Mouse (Mus musculus): Measurements from ENCODE around the gene Kif5c. TPM values are rescaled to one million over a fixed set of nuclear protein-coding genes. Genes with fewer than 3 reads are reported as not detected.

Kif5c gene
- total RNA-seq, 2 experiments from 2014 or later = 0.88 to 1.4 TPM

DNA sequence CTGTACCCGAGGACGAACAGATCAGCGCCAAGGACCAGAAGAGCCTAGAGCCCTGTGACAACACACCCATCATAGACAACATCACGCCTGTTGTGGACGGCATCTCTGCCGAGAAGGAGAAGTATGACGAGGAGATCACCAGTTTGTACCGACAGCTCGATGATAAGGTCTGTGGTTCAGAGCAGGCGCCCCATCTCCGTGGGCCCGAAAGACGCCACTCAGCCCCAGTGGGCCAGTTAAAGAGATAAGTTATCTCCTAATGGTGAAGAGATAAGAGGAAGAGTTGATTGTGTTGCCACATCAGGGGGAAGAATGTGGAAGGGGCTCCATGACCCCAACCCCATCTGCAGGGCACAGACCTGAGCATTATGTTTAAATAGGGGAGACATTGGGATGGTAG lies 103.9 kb downstream of the Kif5c start:
- no peak for DNase-seq

DNA sequence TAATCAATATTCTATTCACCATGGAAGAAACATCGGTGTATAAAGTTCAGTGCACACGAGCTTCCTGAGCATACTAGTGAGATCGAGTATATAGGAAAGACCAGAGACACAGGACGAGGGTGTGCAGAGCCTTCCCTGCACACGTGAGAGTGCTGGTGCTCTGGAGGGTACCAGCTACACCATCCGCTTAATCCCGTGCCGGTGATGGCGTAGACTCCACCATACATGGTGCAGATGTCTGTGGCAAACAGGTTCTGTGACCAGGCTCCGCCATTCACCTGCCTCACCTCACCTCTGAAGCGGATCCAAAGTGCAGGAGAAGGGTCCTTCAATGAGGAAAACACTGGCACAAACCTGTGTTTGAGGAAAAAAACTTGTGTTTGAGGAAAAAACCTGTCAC lies 107.6 kb downstream of the Kif5c start:
- no peak for DNase-seq

DNA sequence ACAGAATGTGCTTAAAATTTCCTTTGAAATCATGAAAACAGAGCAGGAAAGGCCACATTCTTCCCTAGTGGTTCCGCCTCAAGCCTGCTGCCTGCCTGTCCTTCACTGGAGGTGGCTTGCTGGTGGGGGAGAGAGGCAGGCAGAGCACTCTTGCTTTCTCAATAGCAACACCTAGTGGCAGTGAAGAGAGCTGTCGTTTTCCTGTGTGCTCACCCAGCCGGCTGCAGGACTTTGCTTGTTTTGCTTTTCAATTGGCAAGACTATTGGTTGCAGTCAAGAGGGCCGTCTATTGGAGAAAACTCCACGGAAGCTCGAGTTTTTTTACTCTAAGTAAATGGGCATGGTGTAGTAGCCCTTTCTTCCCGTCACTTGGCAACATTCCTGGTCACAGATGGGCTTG lies 108.1 kb downstream of the Kif5c start:
- DNase-seq = peak; percentile 71

DNA sequence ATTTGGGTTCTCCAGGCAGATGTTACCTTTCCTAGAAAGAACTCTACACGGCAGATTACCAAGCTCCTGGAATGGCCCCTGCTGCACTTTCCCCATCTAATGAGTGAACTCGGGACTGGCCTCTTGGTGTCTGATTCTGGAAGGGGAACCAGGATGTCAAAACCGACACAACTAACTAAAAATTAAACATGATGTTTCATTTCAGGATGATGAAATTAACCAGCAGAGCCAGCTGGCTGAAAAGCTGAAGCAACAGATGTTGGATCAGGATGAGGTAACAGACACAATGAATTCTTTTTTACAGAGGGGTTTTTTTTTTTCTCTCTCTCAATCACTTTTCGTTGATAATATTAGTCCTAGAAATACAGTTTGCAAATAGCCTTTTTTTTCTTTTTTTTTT lies 108.6 kb downstream of the Kif5c start:
- DNase-seq = no peak

DNA sequence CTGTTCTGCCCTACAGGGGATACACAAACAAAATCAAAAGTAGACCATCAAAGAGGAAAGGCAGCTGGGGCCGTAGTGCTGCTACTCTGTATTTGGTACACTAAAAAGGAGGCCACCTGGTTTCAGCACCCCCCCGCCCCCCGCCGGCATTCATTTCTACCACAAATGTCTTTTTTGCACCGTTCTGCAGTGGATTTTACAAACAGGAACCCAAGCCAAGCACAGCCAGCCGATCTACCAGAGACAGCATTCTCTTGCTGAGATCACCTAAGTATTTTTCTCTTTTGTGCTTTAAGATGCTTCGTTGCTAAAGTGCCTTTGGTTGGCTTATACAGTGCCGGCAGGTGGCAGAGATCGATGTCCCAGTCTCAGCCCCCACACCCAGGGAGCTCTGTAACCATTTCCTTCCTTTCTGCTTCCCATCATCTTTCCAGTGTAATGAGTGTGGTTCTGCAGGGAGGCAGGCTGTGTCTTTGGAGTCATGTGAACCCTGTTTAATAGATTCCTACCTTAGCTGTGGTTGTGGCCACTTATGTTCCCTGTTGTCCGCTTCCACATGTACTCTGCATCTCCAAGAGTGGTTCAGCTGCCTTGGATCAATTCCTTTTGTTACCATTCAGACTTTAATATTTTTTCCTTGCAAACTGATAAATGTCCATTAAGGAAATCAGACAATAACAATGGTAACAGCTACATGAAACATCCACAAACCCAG lies 110.0 kb downstream of the Kif5c start:
- DNase-seq = no peak

DNA sequence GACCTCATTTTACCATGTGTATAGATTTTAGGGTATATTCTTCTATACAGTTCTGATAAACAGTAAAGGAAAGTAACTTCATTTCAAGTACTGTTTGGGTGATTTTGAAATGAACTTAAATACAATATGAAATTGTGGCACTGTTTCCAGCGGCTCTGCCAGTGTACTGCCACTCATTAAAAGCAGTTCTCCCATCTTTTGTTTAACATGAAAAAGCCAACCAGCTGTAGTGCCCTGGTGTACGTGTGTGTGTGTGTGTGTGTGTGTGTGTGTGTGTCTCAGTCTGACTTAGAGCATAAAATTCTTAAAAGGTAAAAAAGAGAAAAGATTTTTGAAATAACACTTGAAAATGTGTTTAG lies 110.5 kb downstream of the Kif5c start:
- no peak for DNase-seq

DNA sequence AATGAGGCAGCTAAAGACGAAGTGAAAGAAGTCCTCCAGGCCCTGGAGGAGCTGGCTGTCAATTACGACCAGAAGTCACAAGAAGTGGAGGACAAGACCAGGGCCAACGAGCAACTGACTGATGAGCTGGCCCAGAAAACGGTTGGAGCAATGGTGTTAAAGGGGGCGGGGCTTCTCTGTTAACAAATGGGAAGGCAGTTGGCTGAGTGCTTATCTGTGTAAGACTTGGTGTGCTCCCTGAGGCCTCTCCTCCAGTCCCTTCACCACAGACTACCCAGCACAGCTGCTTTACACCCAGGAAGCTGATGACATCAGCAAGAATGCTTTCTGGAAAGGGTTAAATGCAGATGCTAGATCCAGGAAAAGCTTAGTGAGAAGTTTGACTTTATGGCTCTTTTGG lies 111.1 kb downstream of the Kif5c start:
- DNase-seq = peak; percentile 32

DNA sequence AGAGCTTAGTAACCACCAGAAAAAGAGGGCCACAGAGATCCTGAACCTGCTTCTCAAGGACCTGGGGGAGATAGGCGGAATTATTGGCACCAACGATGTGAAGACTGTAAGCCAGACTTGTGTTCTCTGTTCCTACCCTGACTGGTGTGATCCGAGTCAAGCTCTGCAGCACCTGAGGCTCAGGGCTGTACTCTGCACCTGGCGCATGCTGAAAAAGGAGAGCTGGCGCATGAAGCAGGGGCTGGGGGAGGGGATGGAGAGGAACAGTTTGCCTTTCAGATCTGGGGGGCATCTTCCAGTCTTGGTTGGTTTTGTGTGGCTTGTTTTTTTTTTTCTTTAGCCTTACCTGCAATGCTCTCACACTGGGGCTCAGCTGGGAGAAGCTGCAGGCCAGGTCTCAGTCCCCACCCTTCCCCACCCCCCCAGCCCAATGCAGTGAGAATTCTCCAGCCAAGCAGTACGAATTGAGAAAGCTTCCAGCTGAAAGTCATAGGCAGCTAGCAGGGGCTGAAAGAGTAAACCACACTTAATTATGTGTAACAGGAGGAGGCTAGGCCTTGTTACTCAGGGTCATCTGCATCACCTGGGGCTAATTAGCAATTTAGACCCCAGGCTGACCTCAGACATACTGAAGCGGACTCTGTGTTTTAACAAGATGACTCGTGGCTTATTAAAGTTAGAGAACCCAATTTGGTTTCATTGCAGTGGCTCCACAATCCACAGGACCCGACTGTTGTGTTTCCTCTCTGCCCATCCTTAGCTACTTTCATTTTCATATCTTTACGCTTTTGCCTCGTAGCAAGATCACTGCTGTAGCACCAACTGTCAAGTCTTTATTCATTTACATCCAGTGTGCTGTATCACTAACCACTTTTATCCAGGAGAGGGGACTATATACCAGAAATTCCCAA lies 113.9 kb downstream of the Kif5c start:
- DNase-seq = no peak

DNA sequence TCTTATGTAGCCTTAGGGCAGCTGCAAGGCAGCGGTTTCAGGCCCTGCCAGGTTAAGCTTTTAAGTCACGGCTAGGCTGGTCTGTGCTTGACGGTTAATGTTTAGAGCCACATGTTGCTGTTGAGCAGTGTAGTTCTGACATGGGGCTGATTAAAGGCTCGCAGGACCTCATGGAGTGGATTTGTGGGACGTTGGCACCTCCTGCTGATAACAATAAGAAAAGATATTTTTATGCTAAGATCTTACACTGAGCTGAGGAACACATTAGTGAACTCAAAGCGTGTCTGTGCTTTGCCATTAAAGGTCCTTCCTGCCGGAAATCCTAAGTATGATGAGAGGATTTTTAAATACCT lies 114.5 kb downstream of the Kif5c start:
- DNase-seq = no peak

DNA sequence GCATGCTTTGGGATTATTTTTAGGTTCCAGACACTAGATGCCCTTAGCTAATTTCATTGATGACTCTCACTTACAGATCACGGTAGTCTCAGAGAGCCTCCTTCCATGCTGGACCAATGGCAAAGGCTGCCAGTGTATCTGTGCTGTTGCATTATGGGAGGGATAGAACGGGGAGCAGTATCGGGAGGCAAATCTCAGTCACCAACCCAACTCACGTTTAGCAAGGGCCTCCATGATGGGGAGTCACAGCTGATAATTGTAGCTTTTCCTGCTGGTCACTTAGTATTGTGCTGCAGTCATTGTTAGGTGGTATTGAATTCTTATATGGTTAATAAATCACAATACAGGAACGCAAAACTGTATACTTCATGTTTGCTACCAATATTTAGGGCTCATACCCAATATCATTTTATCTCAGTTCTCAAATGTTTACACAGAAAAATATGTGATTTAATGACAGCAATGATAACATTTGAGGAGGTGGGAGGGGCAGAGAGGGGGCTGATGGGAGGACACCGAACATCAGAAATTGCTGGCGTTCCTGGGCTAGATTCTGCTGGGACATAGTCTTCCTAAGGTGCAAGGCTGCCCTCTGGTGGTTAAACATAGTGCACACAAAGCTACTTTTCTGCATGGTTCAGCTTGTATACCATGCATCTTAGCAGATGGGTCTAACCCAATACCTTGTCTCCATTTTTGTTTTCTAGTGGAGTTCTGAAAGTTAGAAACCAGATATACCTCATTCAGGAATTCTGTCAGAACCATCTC lies 115.1 kb downstream of the Kif5c start:
- DNase-seq = peak; percentile 82

DNA sequence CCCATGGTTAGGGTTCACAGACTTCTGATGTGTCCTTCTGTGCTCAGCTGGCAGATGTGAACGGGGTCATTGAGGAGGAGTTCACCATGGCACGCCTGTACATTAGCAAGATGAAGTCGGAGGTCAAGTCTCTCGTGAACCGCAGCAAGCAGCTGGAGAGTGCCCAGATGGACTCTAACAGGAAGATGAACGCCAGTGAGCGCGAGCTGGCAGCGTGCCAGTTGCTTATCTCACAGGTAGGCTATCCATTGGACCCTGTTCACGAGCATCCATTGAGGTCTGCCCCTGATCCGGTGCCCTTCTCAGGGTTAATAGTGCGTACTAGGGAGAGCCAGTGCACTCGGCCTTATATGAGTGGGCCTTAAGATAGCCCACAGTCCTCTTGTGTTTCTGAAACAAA lies 116.3 kb downstream of the Kif5c start:
- no peak for DNase-seq

DNA sequence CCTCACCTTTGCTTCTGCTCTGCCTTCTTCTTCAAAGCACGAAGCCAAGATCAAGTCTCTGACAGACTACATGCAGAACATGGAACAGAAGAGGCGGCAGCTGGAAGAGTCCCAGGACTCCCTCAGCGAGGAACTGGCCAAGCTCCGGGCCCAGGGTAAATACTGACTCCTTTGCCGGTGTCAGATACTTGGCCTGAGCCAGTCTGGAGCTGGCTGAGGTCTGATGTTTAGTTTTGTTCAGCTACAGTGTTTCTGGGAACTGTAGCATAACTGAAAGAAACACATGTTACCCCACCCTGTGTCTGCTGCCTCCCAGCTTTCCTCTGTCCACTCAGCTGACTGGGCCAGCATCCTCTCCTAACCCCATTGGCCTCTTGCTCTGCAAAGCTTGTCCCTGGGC lies 119.9 kb downstream of the Kif5c start:
- no peak for DNase-seq

DNA sequence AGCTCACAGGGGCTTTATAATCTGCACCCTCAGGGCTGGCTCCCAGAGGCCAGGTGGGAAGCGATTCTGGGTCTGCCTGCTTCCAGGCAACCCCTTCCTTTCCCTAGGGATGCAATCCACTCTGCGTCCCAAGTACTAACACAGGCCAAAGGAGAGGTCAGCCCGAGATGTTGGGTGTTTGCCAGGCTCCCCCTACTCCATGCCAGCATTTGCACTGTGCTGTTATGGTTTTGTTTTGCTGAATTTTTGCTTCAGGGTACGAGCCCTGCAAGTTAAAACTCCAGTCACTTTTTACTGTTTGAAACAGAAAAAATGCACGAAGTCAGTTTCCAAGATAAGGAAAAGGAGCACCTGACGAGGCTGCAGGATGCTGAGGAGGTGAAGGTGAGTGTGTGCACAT lies 121.9 kb downstream of the Kif5c start:
- no peak for DNase-seq

DNA sequence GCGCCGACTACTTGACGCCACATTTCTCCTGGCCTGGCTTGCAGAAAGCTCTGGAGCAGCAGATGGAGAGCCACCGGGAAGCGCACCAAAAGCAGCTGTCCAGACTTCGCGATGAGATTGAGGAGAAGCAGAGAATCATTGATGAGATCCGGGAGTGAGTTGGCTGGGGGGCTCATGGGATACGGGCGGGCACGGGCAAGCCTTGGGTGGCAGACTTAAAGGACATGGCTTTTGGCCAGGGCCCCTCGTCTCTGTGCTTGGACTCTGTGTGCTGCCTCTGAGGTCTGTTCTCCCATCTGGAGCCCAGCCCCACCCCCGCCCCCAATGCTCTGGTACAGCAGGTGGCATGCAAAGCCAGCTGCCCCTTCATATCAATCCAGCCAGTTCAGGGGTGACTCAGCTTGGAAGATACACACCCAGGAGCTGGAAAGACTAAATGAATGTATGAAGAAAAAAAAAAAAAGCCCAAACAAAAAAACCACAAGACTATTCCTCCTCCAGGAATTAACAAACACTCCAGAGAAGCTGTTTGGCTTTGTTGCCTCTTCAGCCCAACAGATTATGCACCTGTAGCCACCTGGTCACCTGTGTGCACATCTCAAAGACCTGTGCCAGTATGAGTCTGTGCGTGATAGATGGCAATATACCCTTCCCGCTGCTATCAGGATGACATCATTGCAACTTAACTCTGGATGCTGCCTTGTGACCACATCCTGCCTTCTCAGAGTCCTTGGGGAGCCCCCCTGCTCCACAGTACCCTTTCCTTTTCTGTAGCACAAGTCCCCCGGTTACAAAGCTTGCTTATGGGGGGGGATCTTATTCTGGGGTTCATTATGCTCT lies 123.0 kb downstream of the Kif5c start:
- DNase-seq = no peak

DNA sequence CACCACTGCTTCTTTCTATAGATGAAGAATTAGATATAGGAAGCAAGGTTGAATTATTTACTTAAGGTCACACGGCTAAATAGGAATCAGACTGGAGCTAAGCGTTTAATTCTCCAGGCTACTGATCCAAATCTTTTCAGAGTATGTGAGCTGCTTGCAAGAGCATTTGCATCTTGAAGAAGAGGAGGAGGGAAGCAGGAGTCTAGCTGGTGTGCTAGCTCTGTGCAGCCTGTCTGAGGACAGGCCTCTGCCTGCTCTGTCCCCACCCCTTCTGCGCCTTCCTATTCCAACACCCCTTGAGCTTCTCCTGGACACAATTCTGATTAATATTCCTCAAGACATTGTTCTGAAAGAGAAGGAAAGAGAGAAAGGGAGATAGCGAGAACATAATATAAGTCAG lies 123.8 kb downstream of the Kif5c start:
- no peak for DNase-seq

DNA sequence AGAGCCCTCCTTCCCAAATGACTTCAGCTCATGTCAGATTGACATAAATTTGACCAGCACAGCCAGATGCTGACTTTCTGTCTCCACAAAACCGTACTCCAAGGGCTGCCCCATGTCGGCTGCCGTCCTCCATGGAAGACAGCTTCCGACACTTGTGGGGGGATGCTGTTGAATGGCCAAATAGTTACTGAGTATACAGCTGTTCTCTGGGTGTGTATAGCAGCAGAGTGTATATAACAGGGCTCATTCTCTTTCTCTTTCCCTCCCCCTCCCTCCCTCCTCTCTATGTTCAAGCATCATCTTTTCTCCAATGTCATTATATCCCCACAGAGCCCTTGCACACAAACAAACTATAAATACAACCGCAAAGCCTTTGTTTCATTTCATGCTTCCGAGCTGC lies 124.7 kb downstream of the Kif5c start:
- DNase-seq = no peak

DNA sequence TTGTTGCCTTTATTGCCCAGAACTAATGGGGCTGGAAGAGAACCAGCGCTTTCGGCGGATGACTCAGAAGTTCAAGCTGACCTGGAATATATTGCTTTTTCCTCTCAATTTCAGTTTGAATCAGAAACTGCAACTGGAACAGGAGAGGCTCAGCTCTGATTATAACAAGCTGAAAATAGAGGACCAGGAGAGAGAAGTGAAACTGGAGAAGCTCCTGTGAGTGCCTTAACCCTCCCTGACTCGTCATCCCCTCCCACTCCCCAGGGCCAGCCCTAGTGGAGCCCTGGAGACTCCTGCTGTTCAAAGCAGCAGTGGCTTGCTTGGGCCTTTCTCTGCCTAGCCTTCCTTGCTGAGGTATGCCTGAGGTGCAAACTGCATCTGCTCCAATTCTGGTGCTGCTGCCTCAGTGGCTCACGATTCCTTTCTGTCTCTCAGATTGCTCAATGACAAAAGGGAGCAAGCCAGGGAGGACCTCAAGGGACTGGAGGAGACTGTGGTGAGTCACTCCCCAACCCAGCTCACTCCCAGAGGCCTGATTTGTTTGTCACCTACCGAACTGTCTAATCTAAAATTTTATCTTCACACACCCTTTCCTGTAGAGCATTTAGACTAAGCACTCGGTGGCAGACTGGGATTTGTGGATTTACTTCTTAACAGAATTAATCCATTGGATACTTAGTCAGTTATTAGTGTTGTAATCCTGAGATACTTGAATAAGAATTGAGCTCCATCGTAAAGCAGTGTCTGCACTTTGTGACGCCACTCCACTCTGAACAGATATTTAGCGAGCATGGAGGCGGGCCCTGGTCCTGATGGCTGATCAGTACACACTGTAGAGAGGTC lies 125.4 kb downstream of the Kif5c start:
- no peak for DNase-seq

DNA sequence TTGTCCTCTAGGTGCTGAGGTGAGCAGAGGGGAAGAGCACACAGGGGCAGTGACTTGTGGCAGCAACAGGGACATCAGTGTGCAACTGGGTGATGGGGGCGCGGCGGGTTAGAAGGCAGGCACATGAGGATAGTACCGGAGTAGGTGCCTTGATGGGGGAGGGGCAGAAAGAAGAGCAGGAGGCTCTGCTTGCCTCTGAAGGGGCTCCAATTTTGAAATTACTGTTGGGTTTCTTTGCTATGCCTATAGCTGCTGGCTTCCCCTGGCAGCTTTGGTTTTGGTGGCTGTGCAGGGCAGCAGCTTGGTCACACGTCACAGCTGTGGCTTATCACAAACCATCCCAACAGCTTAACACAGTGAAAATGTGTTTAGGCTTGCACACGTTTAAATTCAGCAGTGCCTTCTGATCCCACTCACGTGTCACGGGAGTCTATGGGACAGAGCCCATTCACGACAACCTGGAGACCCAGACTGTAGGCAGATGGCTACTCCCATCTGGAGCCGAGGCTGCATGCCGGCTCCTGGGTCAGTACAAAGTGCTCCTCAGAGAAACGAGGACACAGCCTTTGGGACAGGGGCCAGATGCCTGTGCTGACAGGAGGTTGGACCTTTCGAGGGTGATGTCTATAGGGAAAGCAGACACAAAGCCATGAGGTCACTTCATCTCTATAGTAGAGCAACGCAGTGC lies 126.1 kb downstream of the Kif5c start:
- DNase-seq = no peak

DNA sequence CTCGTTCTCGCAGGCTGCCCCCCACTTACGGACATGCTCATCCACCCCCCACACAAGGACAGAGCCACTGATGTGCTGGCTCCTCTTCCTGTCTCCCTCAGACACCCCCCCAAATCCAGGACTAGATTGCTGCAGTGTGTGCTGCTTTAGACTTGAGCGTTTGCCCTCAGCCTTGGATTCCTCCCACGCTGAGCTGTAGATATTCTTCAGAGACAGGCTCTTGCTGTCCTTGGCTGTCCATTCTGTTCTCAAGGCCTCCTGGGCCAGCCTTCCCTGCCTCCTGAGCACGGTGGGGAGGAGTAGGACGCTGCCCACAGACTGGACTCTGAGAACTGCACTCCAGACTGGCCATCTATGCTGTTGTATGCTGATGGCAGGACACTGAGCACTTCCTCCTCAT lies 127.8 kb downstream of the Kif5c start:
- no peak for DNase-seq

DNA sequence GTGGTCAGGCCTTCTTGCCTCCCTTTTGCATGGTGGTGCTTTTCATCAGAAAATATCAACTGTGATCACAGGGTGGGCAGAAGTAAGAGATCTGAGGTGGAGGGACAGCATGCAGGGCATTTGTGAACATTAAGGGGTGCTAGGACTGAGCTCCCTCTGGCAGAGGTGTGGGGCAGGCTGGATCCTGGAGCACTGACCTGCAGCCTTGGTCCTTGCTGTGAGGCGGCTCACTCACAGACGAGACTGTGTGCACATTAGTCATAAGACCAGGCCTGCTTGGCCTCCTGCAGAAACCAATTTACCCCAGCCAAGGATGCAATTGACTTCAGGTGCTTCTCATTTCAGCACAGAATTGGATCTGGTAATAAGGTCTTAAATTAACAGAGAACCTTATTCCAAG lies 128.6 kb downstream of the Kif5c start:
- DNase-seq = no peak

Measured in heart, postnatal 4 days (tissue).